Mouse (Mus musculus): Measurements from ENCODE around the gene Adgrd1. TPM values are rescaled to one million over a fixed set of nuclear protein-coding genes. Genes with fewer than 3 reads are reported as not detected.

The Adgrd1 gene
- polyA plus RNA-seq, 1 experiment from 2014 or later: 0.96 TPM

- WGBS: 59% methylated on average over 6 of the region's 6 CpGs
- Histone ChIP-seq H3K9me3 (replicated peaks; ENCODE audit: low read length) (no peaks in the 10 kb centered on the region), H3K4me2 (ENCODE audit: low read length) (no peak overlapping the region), H3K4me3 (replicated peaks; ENCODE audit: low read depth, low read length) (no peak overlapping the region), H3K27ac (no peak overlapping the region), H3K9ac (ENCODE audit: low read depth, low read length) (no peak overlapping the region), H3K27me3 (ENCODE audit: insufficient read depth, low read length) (no peaks in the 10 kb centered on the region; the same call in 1 of the 2 replicates), H3K36me3 (ENCODE audit: insufficient read depth, low read length) (no peaks in the 10 kb centered on the region), H3K4me1 (replicated peaks; ENCODE audit: insufficient read depth, low read length) (no peaks in the 10 kb centered on the region)
- DNase-seq (ENCODE audit: low spot score) (no peak), ATAC-seq (replicated peaks; ENCODE audit: low FRiP score, low read depth) (no peak)
- no peak for TF ChIP-seq CTCF (IDR thresholded peaks at IDR 0.05; ENCODE audit: low read depth)
These were observed 92.5 kb downstream of the Adgrd1 start for GRCm38 (mm10) chr5:129189071-129189470.

GRCm38 (mm10) chr5:129190077-129190476, 93.5 kb downstream of the Adgrd1 start:
- Histone ChIP-seq H3K36me3 (ENCODE audit: insufficient read depth, low read length) (no peaks in the 10 kb centered on the region), H3K27me3 (ENCODE audit: insufficient read depth, low read length) (no peaks in the 10 kb centered on the region), H3K4me2 (ENCODE audit: low read length) (no peak overlapping the region), H3K9ac (ENCODE audit: low read depth, low read length) (no peak overlapping the region), H3K9me3 (replicated peaks; ENCODE audit: low read length) (no peaks in the 10 kb centered on the region), H3K27ac (no peak overlapping the region), H3K4me3 (replicated peaks; ENCODE audit: low read depth, low read length) (no peak overlapping the region), H3K4me1 (replicated peaks; ENCODE audit: insufficient read depth, low read length) (no peaks in the 10 kb centered on the region)
- no peak for DNase-seq (ENCODE audit: low spot score)
- no peak for ATAC-seq (replicated peaks; ENCODE audit: low FRiP score, low read depth)
- no peak for TF ChIP-seq CTCF (IDR thresholded peaks at IDR 0.05; ENCODE audit: low read depth)
- 63% methylated on average over 7 of the region's 7 CpGs for WGBS

- WGBS: 58% methylated on average over 9 of the region's 9 CpGs
- Histone ChIP-seq H3K27me3 (ENCODE audit: insufficient read depth, low read length) (no peaks in the 10 kb centered on the region), H3K4me2 (ENCODE audit: low read length) (no peak overlapping the region), H3K4me1 (replicated peaks; ENCODE audit: insufficient read depth, low read length) (no peaks in the 10 kb centered on the region), H3K9me3 (replicated peaks; ENCODE audit: low read length) (no peaks in the 10 kb centered on the region), H3K4me3 (replicated peaks; ENCODE audit: low read depth, low read length) (no peak overlapping the region), H3K9ac (ENCODE audit: low read depth, low read length) (no peak overlapping the region), H3K36me3 (ENCODE audit: insufficient read depth, low read length) (no peaks in the 10 kb centered on the region), H3K27ac (no peak overlapping the region)
- DNase-seq (ENCODE audit: low spot score) (no peak), ATAC-seq (replicated peaks; ENCODE audit: low FRiP score, low read depth) (no peak)
- no peak for TF ChIP-seq CTCF (IDR thresholded peaks at IDR 0.05; ENCODE audit: low read depth)
These were observed 100.0 kb downstream of the Adgrd1 start for GRCm38 (mm10) chr5:129196501-129196900.

GRCm38 (mm10) chr5:129196971-129197519, 100.5 kb downstream of the Adgrd1 start:
- no peak for ATAC-seq (replicated peaks; ENCODE audit: low FRiP score, low read depth)
- 69% methylated on average over 9 of the region's 9 CpGs for WGBS

GRCm38 (mm10) chr5:129200132-129200531, 103.6 kb downstream of the Adgrd1 start:
- ATAC-seq (replicated peaks; ENCODE audit: low FRiP score, low read depth): no peak
- no peak for TF ChIP-seq CTCF (IDR thresholded peaks at IDR 0.05; ENCODE audit: low read depth)

More at GRCm38 (mm10) chr5:129196971-129197519, 100.5 kb downstream of the Adgrd1 start:
- no peaks in the 10 kb centered on the region for H3K36me3 ChIP-seq (ENCODE audit: insufficient read depth, low read length)
- no peak overlapping the region for H3K4me2 ChIP-seq (ENCODE audit: low read length)
- no peaks in the 10 kb centered on the region for H3K27me3 ChIP-seq (ENCODE audit: insufficient read depth, low read length)
- no peak overlapping the region for H3K27ac ChIP-seq
- H3K9ac ChIP-seq (ENCODE audit: low read depth, low read length): no peak overlapping the region
- H3K4me1 ChIP-seq (replicated peaks; ENCODE audit: insufficient read depth, low read length): no peaks in the 10 kb centered on the region
- DNase-seq (ENCODE audit: low spot score): no peak
- TF ChIP-seq CTCF (IDR thresholded peaks at IDR 0.05; ENCODE audit: low read depth): no peak
- no peak overlapping the region for H3K4me3 ChIP-seq (replicated peaks; ENCODE audit: low read depth, low read length)
- H3K9me3 ChIP-seq (replicated peaks; ENCODE audit: low read length): no peaks in the 10 kb centered on the region

GRCm38 (mm10) chr5:129208279-129208678, 111.7 kb downstream of the Adgrd1 start:
- Histone ChIP-seq H3K27me3 (ENCODE audit: insufficient read depth, low read length) (no peaks in the 10 kb centered on the region), H3K9me3 (replicated peaks; ENCODE audit: low read length) (no peaks in the 10 kb centered on the region), H3K9ac (ENCODE audit: low read depth, low read length) (no peak overlapping the region), H3K27ac (no peak overlapping the region), H3K4me2 (ENCODE audit: low read length) (no peak overlapping the region), H3K4me3 (replicated peaks; ENCODE audit: low read depth, low read length) (no peak overlapping the region), H3K36me3 (ENCODE audit: insufficient read depth, low read length) (no peaks in the 10 kb centered on the region), H3K4me1 (replicated peaks; ENCODE audit: insufficient read depth, low read length) (no peaks in the 10 kb centered on the region)
- no peak for TF ChIP-seq CTCF (IDR thresholded peaks at IDR 0.05; ENCODE audit: low read depth)
- peak; percentile 30; the same call in 1 of the 2 replicates for ATAC-seq (replicated peaks; ENCODE audit: low FRiP score, low read depth)
- peak; percentile 77 for DNase-seq (ENCODE audit: low spot score)

More at GRCm38 (mm10) chr5:129200132-129200531, 103.6 kb downstream of the Adgrd1 start:
- Histone ChIP-seq H3K36me3 (ENCODE audit: insufficient read depth, low read length) (no peaks in the 10 kb centered on the region), H3K9ac (ENCODE audit: low read depth, low read length) (no peak overlapping the region), H3K9me3 (replicated peaks; ENCODE audit: low read length) (no peaks in the 10 kb centered on the region), H3K4me2 (ENCODE audit: low read length) (no peak overlapping the region), H3K4me1 (replicated peaks; ENCODE audit: insufficient read depth, low read length) (no peaks in the 10 kb centered on the region), H3K4me3 (replicated peaks; ENCODE audit: low read depth, low read length) (no peak overlapping the region), H3K27me3 (ENCODE audit: insufficient read depth, low read length) (no peaks in the 10 kb centered on the region), H3K27ac (no peak overlapping the region)
- 77% methylated on average over 3 of the region's 3 CpGs for WGBS
- DNase-seq (ENCODE audit: low spot score): no peak

- TF ChIP-seq CTCF (IDR thresholded peaks at IDR 0.05; ENCODE audit: low read depth): no peak
- peak; percentile 41; the same call in 1 of the 2 replicates for ATAC-seq (replicated peaks; ENCODE audit: low FRiP score, low read depth)
- Histone ChIP-seq H3K36me3 (ENCODE audit: insufficient read depth, low read length) (no peaks in the 10 kb centered on the region), H3K4me3 (replicated peaks; ENCODE audit: low read depth, low read length) (no peak overlapping the region), H3K9ac (ENCODE audit: low read depth, low read length) (no peak overlapping the region), H3K9me3 (replicated peaks; ENCODE audit: low read length) (no peaks in the 10 kb centered on the region), H3K4me2 (ENCODE audit: low read length) (no peak overlapping the region), H3K27me3 (ENCODE audit: insufficient read depth, low read length) (no peaks in the 10 kb centered on the region), H3K27ac (no peak overlapping the region), H3K4me1 (replicated peaks; ENCODE audit: insufficient read depth, low read length) (no peaks in the 10 kb centered on the region)
- DNase-seq (ENCODE audit: low spot score): no peak
- 47% methylated on average over 4 of the region's 4 CpGs for WGBS
These were observed 112.3 kb downstream of the Adgrd1 start for GRCm38 (mm10) chr5:129208845-129209244.

Data from kidney, postnatal 0 days (tissue).